Mouse (Mus musculus) kidney, adult 11 months (tissue): ENCODE data around the gene Arhgef7.
A peak's percentile ranks its signal among the peaks of the same experiment; 100 is the strongest.

ENCODE experiments used
- DNase-seq: peaks from one replicate; pipeline ENCODE4 v3.0.0; 2022

The Arhgef7 gene

GRCm38 (mm10) chr8:11799098-11799497 lies 71.6 kb downstream of the Arhgef7 start:
- DNase-seq, result no peak

- DNase-seq, result no peak
Observed at GRCm38 (mm10) chr8:11800481-11800880, 73.0 kb downstream of the Arhgef7 start.

GRCm38 (mm10) chr8:11801571-11801970 lies 74.0 kb downstream of the Arhgef7 start:
- DNase-seq, result no peak

GRCm38 (mm10) chr8:11804914-11805313 lies 77.4 kb downstream of the Arhgef7 start:
- DNase-seq, result no peak

GRCm38 (mm10) chr8:11806252-11806651 lies 78.7 kb downstream of the Arhgef7 start:
- DNase-seq, result no peak

- no peak for DNase-seq
Observed at GRCm38 (mm10) chr8:11807361-11807760, 79.8 kb downstream of the Arhgef7 start.

- no peak for DNase-seq
Observed at GRCm38 (mm10) chr8:11808047-11808446, 80.5 kb downstream of the Arhgef7 start.

GRCm38 (mm10) chr8:11810426-11810825 lies 82.9 kb downstream of the Arhgef7 start:
- DNase-seq, result no peak

GRCm38 (mm10) chr8:11813801-11814200 lies 86.3 kb downstream of the Arhgef7 start:
- no peak for DNase-seq

- DNase-seq, result no peak
Observed at GRCm38 (mm10) chr8:11815206-11815605, 87.7 kb downstream of the Arhgef7 start.

- no peak for DNase-seq
Observed at GRCm38 (mm10) chr8:11820136-11820535, 92.6 kb downstream of the Arhgef7 start.

- no peak for DNase-seq
Observed at GRCm38 (mm10) chr8:11820568-11820967, 93.0 kb downstream of the Arhgef7 start.

GRCm38 (mm10) chr8:11821451-11822206 lies 94.1 kb downstream of the Arhgef7 start:
- DNase-seq, result no peak

GRCm38 (mm10) chr8:11822550-11823060 lies 95.1 kb downstream of the Arhgef7 start:
- no peak for DNase-seq

- DNase-seq, result no peak
Observed at GRCm38 (mm10) chr8:11825756-11826155, 98.2 kb downstream of the Arhgef7 start.

GRCm38 (mm10) chr8:11827312-11827711 lies 99.8 kb downstream of the Arhgef7 start:
- DNase-seq, result no peak

GRCm38 (mm10) chr8:11830214-11831046 lies 102.9 kb downstream of the Arhgef7 start:
- DNase-seq, result no peak

- peak; percentile 23 for DNase-seq
Observed at GRCm38 (mm10) chr8:11831174-11831573, 103.7 kb downstream of the Arhgef7 start.

- no peak for DNase-seq
Observed at GRCm38 (mm10) chr8:11831939-11832338, 104.4 kb downstream of the Arhgef7 start.

GRCm38 (mm10) chr8:11833157-11833556 lies 105.6 kb downstream of the Arhgef7 start:
- no peak for DNase-seq

GRCm38 (mm10) chr8:11834200-11834599 lies 106.7 kb downstream of the Arhgef7 start:
- DNase-seq, result no peak

- DNase-seq, result no peak
Observed at GRCm38 (mm10) chr8:11834691-11835090, 107.2 kb downstream of the Arhgef7 start.

- DNase-seq, result no peak
Observed at GRCm38 (mm10) chr8:11840174-11840573, 112.7 kb downstream of the Arhgef7 start, which contains the start of gene Tex29. TSS of gene Tex29 (plus strand) at chr8:11840474.

- DNase-seq, result no peak
Observed at GRCm38 (mm10) chr8:11841571-11841970, 114.0 kb downstream of the Arhgef7 start.
